Mouse (Mus musculus): ENCODE data around the gene Taok3.

GRCm38 (mm10) chr5:117165946-117166345 is 46.0 kb downstream of the Taok3 start:
- TF ChIP-seq CTCF (IDR thresholded peaks at IDR 0.05; ENCODE audit: extremely low read depth, insufficient read depth, low read length) (no peak), POLR2A (IDR thresholded peaks at IDR 0.05; ENCODE audit: extremely low read depth, insufficient read depth, low read length) (no peak)
